Mouse (Mus musculus): Measurements from ENCODE around the gene Klhl29. TPM values are rescaled to one million over a fixed set of nuclear protein-coding genes. Genes with fewer than 3 reads are reported as not detected.

The Klhl29 gene
- total and polyA plus RNA-seq, 2 experiments from 2014 or later: 3.0 to 16.7 TPM

DNA sequence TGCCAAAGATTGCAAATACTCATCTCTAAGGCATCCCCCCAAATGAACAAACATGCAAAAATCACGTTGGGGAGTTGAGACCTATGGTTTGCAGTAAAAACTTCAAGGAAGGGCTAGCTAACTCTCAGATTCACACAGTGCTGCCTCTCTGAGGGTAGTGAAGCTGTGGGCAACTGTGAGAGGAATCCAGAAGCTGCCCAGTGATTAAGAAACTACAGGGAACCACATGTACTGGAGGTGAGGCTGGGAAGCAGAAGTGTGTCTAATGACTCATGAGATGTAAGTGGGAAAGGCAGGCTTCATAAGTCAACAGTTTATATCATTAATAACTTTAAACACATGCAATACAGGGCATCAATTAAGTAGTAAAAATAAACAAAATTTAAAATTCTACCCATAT lies 70.0 kb downstream of the Klhl29 start:
- no peak for ATAC-seq
- Histone ChIP-seq H3K27ac (no peak overlapping the region), H3K4me2 (ENCODE audit: low read depth, low read length) (no peak overlapping the region), H3K4me3 (ENCODE audit: low read length) (no peak overlapping the region), H3K36me3 (ENCODE audit: insufficient read depth, low read length) (no peaks in the 10 kb centered on the region), H3K9ac (replicated peaks; ENCODE audit: low read length) (no peak overlapping the region), H3K27me3 (ENCODE audit: insufficient read depth, low read length) (no peaks in the 10 kb centered on the region), H3K4me1 (ENCODE audit: insufficient read depth, low read length) (no peaks in the 10 kb centered on the region), H3K9me3 (ENCODE audit: low read length) (no peaks in the 10 kb centered on the region)
- no peak for DNase-seq (ENCODE audit: low spot score)
- WGBS: 51% methylated on average over 1 of the region's 1 CpGs
- no peak for TF ChIP-seq CTCF (IDR thresholded peaks at IDR 0.05; ENCODE audit: low read depth)

DNA sequence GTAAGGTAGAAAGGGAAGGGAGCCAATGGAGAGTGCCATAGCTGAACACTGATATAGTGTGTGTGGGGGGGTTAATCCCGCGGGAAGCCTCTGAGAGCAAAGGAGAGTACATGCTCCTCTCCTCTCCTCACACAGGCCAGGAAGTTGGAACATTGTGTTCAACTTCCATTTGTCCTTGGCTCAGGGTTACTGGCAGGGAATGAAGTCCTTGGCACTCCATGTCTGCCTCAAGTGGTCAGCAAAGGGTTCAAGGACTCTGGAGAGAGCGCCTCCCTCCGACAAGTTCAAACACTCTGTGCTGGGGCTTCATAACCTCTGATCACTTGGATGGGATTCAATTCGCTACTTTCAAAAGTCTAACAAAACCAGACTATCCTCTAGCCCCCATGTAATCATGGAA lies 71.6 kb downstream of the Klhl29 start:
- ATAC-seq (no peak), DNase-seq (ENCODE audit: low spot score) (no peak)
- Histone ChIP-seq H3K4me2 (ENCODE audit: low read depth, low read length) (no peak overlapping the region), H3K4me3 (ENCODE audit: low read length) (no peak overlapping the region), H3K27me3 (ENCODE audit: insufficient read depth, low read length) (no peaks in the 10 kb centered on the region), H3K27ac (no peak overlapping the region), H3K4me1 (ENCODE audit: insufficient read depth, low read length) (no peaks in the 10 kb centered on the region), H3K36me3 (ENCODE audit: insufficient read depth, low read length) (no peaks in the 10 kb centered on the region), H3K9me3 (ENCODE audit: low read length) (no peaks in the 10 kb centered on the region), H3K9ac (replicated peaks; ENCODE audit: low read length) (no peak overlapping the region)
- 88% methylated on average over 5 of the region's 5 CpGs for WGBS
- no peak for TF ChIP-seq CTCF (IDR thresholded peaks at IDR 0.05; ENCODE audit: low read depth)

GRCm38 (mm10) chr12:5303100-5303499 lies 72.4 kb downstream of the Klhl29 start:
- Histone ChIP-seq H3K4me1 (ENCODE audit: insufficient read depth, low read length) (no peaks in the 10 kb centered on the region), H3K27ac (no peak overlapping the region), H3K36me3 (ENCODE audit: insufficient read depth, low read length) (no peaks in the 10 kb centered on the region), H3K27me3 (ENCODE audit: insufficient read depth, low read length) (no peaks in the 10 kb centered on the region), H3K4me2 (ENCODE audit: low read depth, low read length) (no peak overlapping the region), H3K4me3 (ENCODE audit: low read length) (no peak overlapping the region), H3K9me3 (ENCODE audit: low read length) (no peaks in the 10 kb centered on the region), H3K9ac (replicated peaks; ENCODE audit: low read length) (no peak overlapping the region)
- DNase-seq (ENCODE audit: low spot score) (peak; percentile 15), ATAC-seq (peak; percentile 76)
- 54% methylated on average over 4 of the region's 4 CpGs for WGBS
- no peak for TF ChIP-seq CTCF (IDR thresholded peaks at IDR 0.05; ENCODE audit: low read depth)

GRCm38 (mm10) chr12:5301841-5302240 lies 73.6 kb downstream of the Klhl29 start:
- no peak for ATAC-seq
- H3K27me3 ChIP-seq (ENCODE audit: insufficient read depth, low read length): no peaks in the 10 kb centered on the region
- DNase-seq (ENCODE audit: low spot score): no peak
- no peak overlapping the region for H3K4me2 ChIP-seq (ENCODE audit: low read depth, low read length)
- no peaks in the 10 kb centered on the region for H3K4me1 ChIP-seq (ENCODE audit: insufficient read depth, low read length)
- 68% methylated on average over 5 of the region's 5 CpGs for WGBS
- H3K9me3 ChIP-seq (ENCODE audit: low read length): no peaks in the 10 kb centered on the region
- no peak overlapping the region for H3K4me3 ChIP-seq (ENCODE audit: low read length)
- H3K27ac ChIP-seq: no peak overlapping the region
- no peak for TF ChIP-seq CTCF (IDR thresholded peaks at IDR 0.05; ENCODE audit: low read depth)
- H3K9ac ChIP-seq (replicated peaks; ENCODE audit: low read length): no peak overlapping the region
- H3K36me3 ChIP-seq (ENCODE audit: insufficient read depth, low read length): no peaks in the 10 kb centered on the region

DNA sequence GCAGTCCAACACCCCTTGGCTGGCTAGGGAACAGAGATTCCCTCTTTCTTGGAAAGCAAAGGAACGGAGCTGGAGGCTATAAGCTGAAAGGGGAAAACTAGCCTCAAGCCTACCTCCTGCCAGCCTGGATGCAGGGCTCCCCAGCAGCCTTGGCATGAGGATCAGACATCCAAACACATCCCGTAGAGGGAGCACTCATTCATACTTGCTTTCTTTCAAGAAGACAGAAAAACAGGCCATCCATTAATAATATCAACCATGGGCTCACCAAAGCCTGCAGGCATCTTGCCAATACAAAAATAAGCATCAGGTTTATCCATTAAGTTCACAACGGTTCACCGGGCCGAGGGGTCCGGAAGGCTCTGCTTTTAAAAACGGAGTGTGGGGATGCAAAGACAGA lies 79.1 kb downstream of the Klhl29 start:
- peak; percentile 61 for DNase-seq (ENCODE audit: low spot score)
- no peak overlapping the region for H3K4me3 ChIP-seq (ENCODE audit: low read length)
- ATAC-seq: no peak; the same call in 1 of the 2 replicates

DNA sequence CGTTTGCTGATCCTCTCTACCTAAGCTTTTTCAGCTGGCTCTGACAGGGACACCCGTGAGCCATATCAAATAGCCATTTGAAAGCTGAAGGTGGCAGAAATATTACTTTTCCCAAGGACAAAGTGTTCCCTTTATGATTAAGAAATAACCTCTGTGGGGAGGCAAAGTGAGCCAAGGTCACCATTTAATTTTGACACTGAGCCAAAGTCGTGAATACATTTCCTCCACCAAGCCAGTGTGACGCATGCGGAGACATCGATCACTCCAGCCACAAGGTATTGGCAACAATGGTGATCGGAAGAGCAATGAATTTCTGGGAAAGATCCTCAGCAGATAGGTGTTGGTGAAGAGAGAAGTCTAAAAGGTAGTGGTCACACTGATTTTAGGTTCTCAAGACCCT lies 83.2 kb downstream of the Klhl29 start:
- Histone ChIP-seq H3K9ac (replicated peaks; ENCODE audit: low read length) (no peak overlapping the region), H3K27ac (no peak overlapping the region), H3K4me2 (ENCODE audit: low read depth, low read length) (no peak overlapping the region), H3K36me3 (ENCODE audit: insufficient read depth, low read length) (no peaks in the 10 kb centered on the region), H3K27me3 (ENCODE audit: insufficient read depth, low read length) (no peaks in the 10 kb centered on the region), H3K9me3 (ENCODE audit: low read length) (no peaks in the 10 kb centered on the region), H3K4me3 (ENCODE audit: low read length) (no peak overlapping the region), H3K4me1 (ENCODE audit: insufficient read depth, low read length) (no peaks in the 10 kb centered on the region)
- ATAC-seq (no peak), DNase-seq (ENCODE audit: low spot score) (no peak)
- WGBS: 87% methylated on average over 7 of the region's 7 CpGs
- no peak for TF ChIP-seq CTCF (IDR thresholded peaks at IDR 0.05; ENCODE audit: low read depth)

More for the DNA sequence above, 79.1 kb downstream of the Klhl29 start:
- no peak overlapping the region for H3K9ac ChIP-seq (replicated peaks; ENCODE audit: low read length)
- no peaks in the 10 kb centered on the region for H3K9me3 ChIP-seq (ENCODE audit: low read length)
- H3K4me1 ChIP-seq (ENCODE audit: insufficient read depth, low read length): no peaks in the 10 kb centered on the region
- TF ChIP-seq CTCF (IDR thresholded peaks at IDR 0.05; ENCODE audit: low read depth): peak; percentile 22; the same call in 1 of the 2 replicates
- H3K27ac ChIP-seq: no peak overlapping the region
- no peak overlapping the region for H3K4me2 ChIP-seq (ENCODE audit: low read depth, low read length)
- H3K27me3 ChIP-seq (ENCODE audit: insufficient read depth, low read length): no peaks in the 10 kb centered on the region
- WGBS: 45% methylated on average over 7 of the region's 7 CpGs
- H3K36me3 ChIP-seq (ENCODE audit: insufficient read depth, low read length): no peaks in the 10 kb centered on the region

DNA sequence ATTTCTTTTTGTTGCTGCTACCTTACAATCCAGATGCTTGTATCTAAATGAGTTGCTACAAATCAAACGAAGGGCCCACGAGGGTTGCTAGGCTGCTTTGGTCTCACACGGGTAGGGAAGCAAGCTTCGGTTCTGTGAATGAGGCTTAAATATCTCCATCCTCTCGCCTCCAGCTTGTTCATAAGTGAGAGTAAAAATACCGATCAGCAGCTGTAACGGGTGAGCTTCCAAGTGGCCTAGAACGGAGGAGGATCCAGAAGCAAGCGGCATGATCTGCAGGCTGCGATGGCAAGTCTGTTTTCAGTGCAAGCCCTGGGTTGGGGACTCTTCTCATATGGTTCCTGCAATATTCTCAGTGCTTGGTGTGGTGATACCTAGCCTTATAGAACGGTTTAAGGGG lies 89.9 kb downstream of the Klhl29 start:
- TF ChIP-seq CTCF (IDR thresholded peaks at IDR 0.05; ENCODE audit: low read depth): no peak
- H3K36me3 ChIP-seq (ENCODE audit: insufficient read depth, low read length): no peaks in the 10 kb centered on the region
- ATAC-seq (no peak), DNase-seq (ENCODE audit: low spot score) (no peak)
- no peaks in the 10 kb centered on the region for H3K27me3 ChIP-seq (ENCODE audit: insufficient read depth, low read length)
- no peak overlapping the region for H3K27ac ChIP-seq
- no peak overlapping the region for H3K4me2 ChIP-seq (ENCODE audit: low read depth, low read length)
- H3K9me3 ChIP-seq (ENCODE audit: low read length): no peaks in the 10 kb centered on the region
- 73% methylated on average over 11 of the region's 11 CpGs for WGBS
- H3K9ac ChIP-seq (replicated peaks; ENCODE audit: low read length): no peak overlapping the region
- H3K4me1 ChIP-seq (ENCODE audit: insufficient read depth, low read length): no peaks in the 10 kb centered on the region
- H3K4me3 ChIP-seq (ENCODE audit: low read length): no peak overlapping the region

Data from hindbrain, postnatal 0 days (tissue).